Mouse (Mus musculus): ENCODE data around the gene Helz. TPM values are rescaled to one million over a fixed set of nuclear protein-coding genes. Genes with fewer than 3 reads are reported as not detected.
"Not testable (repeated sequence)": the region's sequence is repeated elsewhere in the genome, so short reads cannot be mapped to it uniquely, and the experiment has no call there.

Gene Helz
- 75.1 and 75.2 TPM in 2 replicates for polyA plus RNA-seq (2011; ENCODE audit: insufficient read depth, insufficient read length, low read depth, missing spikeins)

- no peak for TF ChIP-seq CTCF (IDR thresholded peaks at IDR 0.05; ENCODE audit: low read depth, low read length)
- TF ChIP-seq POLR2A (IDR thresholded peaks at IDR 0.05; ENCODE audit: insufficient read depth, low read length): no peak
- TF ChIP-seq EP300 (IDR thresholded peaks at IDR 0.05; ENCODE audit: insufficient read depth, low read depth, low read length): no peak
- Histone ChIP-seq H3K4me1 (ENCODE audit: control insufficient read depth, insufficient read depth, low read length) (no peaks in the 10 kb centered on the region), H3K9me3 (replicated peaks; ENCODE audit: control insufficient read depth, insufficient read depth, low read length, poor library complexity, severe bottlenecking) (no peaks in the 10 kb centered on the region), H3K4me3 (ENCODE audit: low read depth, low read length) (peak within 1 kb of the TSS; percentile 83), H3K27ac (ENCODE audit: insufficient read depth, low read length) (peak within 1 kb of the TSS; percentile 97), H3K27me3 (ENCODE audit: control insufficient read depth, insufficient read depth, low read length, poor library complexity, severe bottlenecking) (no peaks in the 10 kb centered on the region), H3K9ac (ENCODE audit: low read depth, poor library complexity, severe bottlenecking) (peak within 1 kb of the TSS; percentile 83), H3K36me3 (ENCODE audit: control insufficient read depth, insufficient read depth, low read length, poor library complexity, severe bottlenecking) (peaks cover 24% of the 10 kb centered on the region)
These were observed at the start of gene Helz for GRCm38 (mm10) chr11:107547351-107548203. Gene Helz, plus strand, starts transcription at chr11:107547930.

- H3K9ac ChIP-seq (ENCODE audit: low read depth, poor library complexity, severe bottlenecking): no peak overlapping the region
- H3K27ac ChIP-seq (ENCODE audit: insufficient read depth, low read length): no peak overlapping the region
- H3K36me3 ChIP-seq (ENCODE audit: control insufficient read depth, insufficient read depth, low read length, poor library complexity, severe bottlenecking): peaks cover 2% of the 10 kb centered on the region; the same call in 1 of the 2 replicates
- H3K4me3 ChIP-seq (ENCODE audit: low read depth, low read length): no peak overlapping the region
- H3K9me3 ChIP-seq (replicated peaks; ENCODE audit: control insufficient read depth, insufficient read depth, low read length, poor library complexity, severe bottlenecking): no peaks in the 10 kb centered on the region
- H3K27me3 ChIP-seq (ENCODE audit: control insufficient read depth, insufficient read depth, low read length, poor library complexity, severe bottlenecking): no peaks in the 10 kb centered on the region
- H3K4me1 ChIP-seq (ENCODE audit: control insufficient read depth, insufficient read depth, low read length): no peaks in the 10 kb centered on the region
- no peak for TF ChIP-seq POLR2A (IDR thresholded peaks at IDR 0.05; ENCODE audit: insufficient read depth, low read length)
- peak; percentile 11 for TF ChIP-seq CTCF (IDR thresholded peaks at IDR 0.05; ENCODE audit: low read depth, low read length)
These were observed 44.9 kb upstream of the Helz start for GRCm38 (mm10) chr11:107502801-107503200.

DNA sequence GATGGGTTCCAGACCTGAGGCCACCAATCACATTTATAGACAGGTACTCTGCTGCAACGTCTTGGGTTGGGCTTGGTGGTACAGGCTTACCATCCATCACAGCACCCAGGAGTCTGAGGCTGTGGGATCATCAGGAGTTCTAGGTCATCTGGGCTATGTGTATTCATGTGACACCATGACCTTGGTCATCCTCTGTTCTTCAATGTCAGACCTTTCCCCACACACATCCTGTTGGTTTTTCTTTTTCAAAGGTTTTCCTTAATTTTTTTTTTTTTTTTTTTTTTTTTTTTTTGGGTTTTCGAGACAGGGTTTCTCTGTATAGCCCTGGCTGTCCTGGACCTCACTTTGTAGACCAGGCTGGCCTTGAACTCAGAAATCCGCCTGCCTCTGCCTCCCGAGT is 43.4 kb upstream of the Helz start:
- H3K9me3 ChIP-seq (replicated peaks; ENCODE audit: control insufficient read depth, insufficient read depth, low read length, poor library complexity, severe bottlenecking); H3K27me3 ChIP-seq (ENCODE audit: control insufficient read depth, insufficient read depth, low read length, poor library complexity, severe bottlenecking); H3K4me3 ChIP-seq (ENCODE audit: low read depth, low read length); H3K9ac ChIP-seq (ENCODE audit: low read depth, poor library complexity, severe bottlenecking); H3K36me3 ChIP-seq (ENCODE audit: control insufficient read depth, insufficient read depth, low read length, poor library complexity, severe bottlenecking); H3K27ac ChIP-seq (ENCODE audit: insufficient read depth, low read length); H3K4me1 ChIP-seq (ENCODE audit: control insufficient read depth, insufficient read depth, low read length): not testable (repeated sequence)

- H3K27me3 ChIP-seq (ENCODE audit: control insufficient read depth, insufficient read depth, low read length, poor library complexity, severe bottlenecking): no peaks in the 10 kb centered on the region
- no peak overlapping the region for H3K9ac ChIP-seq (ENCODE audit: low read depth, poor library complexity, severe bottlenecking)
- no peak overlapping the region for H3K4me3 ChIP-seq (ENCODE audit: low read depth, low read length)
- no peaks in the 10 kb centered on the region for H3K9me3 ChIP-seq (replicated peaks; ENCODE audit: control insufficient read depth, insufficient read depth, low read length, poor library complexity, severe bottlenecking)
- no peak overlapping the region for H3K27ac ChIP-seq (ENCODE audit: insufficient read depth, low read length)
- no peaks in the 10 kb centered on the region for H3K4me1 ChIP-seq (ENCODE audit: control insufficient read depth, insufficient read depth, low read length)
- TF ChIP-seq CTCF (IDR thresholded peaks at IDR 0.05; ENCODE audit: low read depth, low read length): peak; percentile 51
- no peak for TF ChIP-seq EP300 (IDR thresholded peaks at IDR 0.05; ENCODE audit: insufficient read depth, low read depth, low read length)
- TF ChIP-seq POLR2A (IDR thresholded peaks at IDR 0.05; ENCODE audit: insufficient read depth, low read length): peak; percentile 11
- H3K36me3 ChIP-seq (ENCODE audit: control insufficient read depth, insufficient read depth, low read length, poor library complexity, severe bottlenecking): no peaks in the 10 kb centered on the region
These were observed 41.5 kb upstream of the Helz start for GRCm38 (mm10) chr11:107506260-107506659.

DNA sequence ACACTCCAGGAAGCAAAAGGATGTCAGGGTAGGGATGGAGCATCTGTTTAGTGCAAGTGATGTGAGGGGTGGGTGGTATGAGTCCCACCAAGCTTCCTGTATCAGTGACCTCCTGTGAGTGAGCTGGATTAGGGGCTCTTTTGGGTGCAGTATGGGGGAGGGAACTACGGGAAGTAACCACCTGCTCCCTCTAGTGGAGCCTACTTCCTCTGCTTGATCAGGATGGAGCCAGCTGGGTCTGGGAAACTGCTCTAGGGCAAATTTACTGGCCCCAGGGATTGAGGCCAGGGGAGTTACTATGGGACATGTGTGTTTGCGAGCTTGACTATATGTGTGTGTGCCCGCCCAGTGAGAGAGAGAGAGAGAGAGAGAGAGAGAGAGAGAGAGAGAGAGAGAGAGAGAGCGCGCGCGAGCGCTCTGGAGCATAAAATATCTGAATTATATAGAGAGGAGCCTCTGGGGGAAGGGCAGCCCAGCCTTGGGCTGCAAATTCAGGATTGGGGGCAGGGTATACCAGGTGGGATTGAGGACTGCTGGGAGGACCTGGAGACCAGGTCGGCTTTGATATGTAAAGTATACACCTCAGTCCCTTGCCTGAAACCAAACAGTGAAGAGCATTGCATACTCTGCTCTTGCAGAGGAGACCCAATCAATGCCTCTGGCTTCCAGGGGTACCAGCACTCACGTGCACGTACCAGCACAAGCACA is 37.9 kb upstream of the Helz start:
- peak overlapping the region; percentile 27; the same call in 1 of the 2 replicates for H3K4me3 ChIP-seq (ENCODE audit: low read depth, low read length)
- peak overlapping the region; percentile 45; the same call in 1 of the 2 replicates for H3K9ac ChIP-seq (ENCODE audit: low read depth, poor library complexity, severe bottlenecking)
- TF ChIP-seq EP300 (IDR thresholded peaks at IDR 0.05; ENCODE audit: insufficient read depth, low read depth, low read length) (peak; percentile 90), POLR2A (IDR thresholded peaks at IDR 0.05; ENCODE audit: insufficient read depth, low read length) (no peak), CTCF (IDR thresholded peaks at IDR 0.05; ENCODE audit: low read depth, low read length) (peak; percentile 37)
- H3K4me1 ChIP-seq (ENCODE audit: control insufficient read depth, insufficient read depth, low read length): peaks cover 2% of the 10 kb centered on the region
- H3K27ac ChIP-seq (ENCODE audit: insufficient read depth, low read length): peak overlapping the region; percentile 96
- no peaks in the 10 kb centered on the region for H3K36me3 ChIP-seq (ENCODE audit: control insufficient read depth, insufficient read depth, low read length, poor library complexity, severe bottlenecking)
- H3K9me3 ChIP-seq (replicated peaks; ENCODE audit: control insufficient read depth, insufficient read depth, low read length, poor library complexity, severe bottlenecking): no peaks in the 10 kb centered on the region
- H3K27me3 ChIP-seq (ENCODE audit: control insufficient read depth, insufficient read depth, low read length, poor library complexity, severe bottlenecking): no peaks in the 10 kb centered on the region

Data from ES-Bruce4 (cell line).